Mouse (Mus musculus) kidney, adult 2 months (tissue): ENCODE measurements at regions not wholly inside any gene's neighbourhood (a gene's known extent, or its start where the extent isn't known, plus 50 kb on each side); places are given as distances from the start of the nearest gene placed in this dataset.

ENCODE experiments used
- DNase-seq: peaks from one replicate; pipeline ENCODE4 v3.0.0; 2021
- H3K27ac ChIP-seq: fragments of 200-500 bp; 2 replicates; pipeline ENCODE4 v1.5.1; 2012; ENCODE audit warnings: low read depth, low read length, control low read depth, inconsistent platforms; ENCODE audit not compliant: insufficient read depth
- H3K27me3 ChIP-seq: fragments of 200-500 bp; replicated peaks from 2 replicates; pipeline ENCODE4 v1.6.1; 2012; ENCODE audit warnings: mild to moderate bottlenecking, moderate library complexity, low read length, inconsistent platforms; ENCODE audit not compliant: control insufficient read depth, insufficient read depth
- H3K36me3 ChIP-seq: fragments of 200-500 bp; 2 replicates; pipeline ENCODE4 v1.6.1; 2012; ENCODE audit warnings: mild to moderate bottlenecking, moderate library complexity, low read length, inconsistent platforms; ENCODE audit not compliant: control insufficient read depth, insufficient read depth
- H3K4me1 ChIP-seq: fragments of 200-500 bp; 2 replicates; pipeline ENCODE4 v1.6.1; 2011; ENCODE audit warnings: low read length; ENCODE audit not compliant: control insufficient read depth, insufficient read depth
- H3K4me3 ChIP-seq: fragments of 200-500 bp; 2 replicates; pipeline ENCODE4 v1.5.1; 2011; ENCODE audit warnings: mild to moderate bottlenecking, low read depth, low read length, control low read depth; ENCODE audit not compliant: insufficient read depth
- CTCF ChIP-seq: fragments of 200-500 bp; conservative IDR thresholded peaks from 2 replicates; pipeline ENCODE4 v1.5.1; 2011; ENCODE audit warnings: low read depth, mild to moderate bottlenecking, control low read depth, low read length, moderate library complexity, mixed read lengths; ENCODE audit not compliant: insufficient read depth, insufficient read length
- POLR2A ChIP-seq: fragments of 200-500 bp; IDR thresholded peaks from one replicate; pipeline ENCODE4 v1.6.1; 2011; ENCODE audit warnings: low read depth, low read length, control low read depth
- WGBS: fragments of 180-500 bp; shearing (Covaris S2); methylation state at CpG from one replicate; pipeline ENCODE4 v1.1.7; 2018; 5-methylcytosine and 5-hydroxymethylcytosine counted together

DNA sequence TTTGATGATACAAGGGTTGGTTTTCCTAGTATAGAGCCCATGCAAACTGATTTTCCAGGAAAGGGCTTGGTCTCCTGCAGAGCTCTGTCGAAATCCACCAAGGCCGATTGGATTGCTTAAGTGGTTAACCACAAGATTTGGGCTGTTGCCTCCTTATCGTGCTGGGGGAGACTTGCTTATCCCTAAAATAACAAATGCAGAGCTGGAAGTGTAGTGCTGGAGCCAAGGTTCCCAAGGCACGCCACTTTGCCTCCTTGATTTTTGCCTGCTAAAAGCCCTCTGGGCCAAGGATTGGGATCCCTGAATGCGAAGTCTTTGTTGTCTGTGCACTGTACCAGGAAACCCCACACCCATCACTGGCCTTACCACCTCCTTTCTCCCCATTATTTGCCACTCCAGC, 52.8 kb upstream of the Tmem178 start:
- Histone ChIP-seq H3K4me1 (no peaks in the 10 kb centered on the region), H3K27ac (no peak overlapping the region), H3K36me3 (no peaks in the 10 kb centered on the region), H3K27me3 (no peaks in the 10 kb centered on the region), H3K4me3 (no peak overlapping the region)
- peak; percentile 42 for DNase-seq
- TF ChIP-seq POLR2A = no peak
- TF ChIP-seq CTCF = no peak
- 64% methylated on average over 5 of the region's 5 CpGs for WGBS

GRCm38 (mm10) chr17:80889095-80889494, 55.3 kb upstream of the Tmem178 start:
- H3K36me3 ChIP-seq = no peaks in the 10 kb centered on the region
- TF ChIP-seq POLR2A (no peak), CTCF (no peak)
- WGBS = 90% methylated on average over 4 of the region's 4 CpGs
- H3K4me3 ChIP-seq = no peak overlapping the region
- no peaks in the 10 kb centered on the region for H3K27me3 ChIP-seq
- DNase-seq = no peak
- H3K4me1 ChIP-seq = peaks cover 4% of the 10 kb centered on the region; the same call in 1 of the 2 replicates
- no peak overlapping the region for H3K27ac ChIP-seq

- H3K4me3 ChIP-seq = no peak overlapping the region
- no peak for TF ChIP-seq POLR2A
- WGBS = 37% methylated on average over 8 of the region's 8 CpGs
- no peak for DNase-seq
- H3K27me3 ChIP-seq = no peaks in the 10 kb centered on the region
- H3K36me3 ChIP-seq = no peaks in the 10 kb centered on the region
- H3K27ac ChIP-seq = no peak overlapping the region
- H3K4me1 ChIP-seq = peaks cover 4% of the 10 kb centered on the region; the same call in 1 of the 2 replicates
These were observed 56.7 kb upstream of the Tmem178 start for GRCm38 (mm10) chr17:80887749-80888119.

- TF ChIP-seq CTCF (no peak), POLR2A (no peak)
- Histone ChIP-seq H3K4me1 (peaks cover 4% of the 10 kb centered on the region; the same call in 1 of the 2 replicates), H3K27me3 (no peaks in the 10 kb centered on the region), H3K27ac (no peak overlapping the region), H3K4me3 (no peak overlapping the region), H3K36me3 (no peaks in the 10 kb centered on the region)
- DNase-seq = peak; percentile 19
- WGBS = 39% methylated on average over 18 of the region's 18 CpGs
These were observed 57.2 kb upstream of the Tmem178 start for GRCm38 (mm10) chr17:80887021-80887748.

DNA sequence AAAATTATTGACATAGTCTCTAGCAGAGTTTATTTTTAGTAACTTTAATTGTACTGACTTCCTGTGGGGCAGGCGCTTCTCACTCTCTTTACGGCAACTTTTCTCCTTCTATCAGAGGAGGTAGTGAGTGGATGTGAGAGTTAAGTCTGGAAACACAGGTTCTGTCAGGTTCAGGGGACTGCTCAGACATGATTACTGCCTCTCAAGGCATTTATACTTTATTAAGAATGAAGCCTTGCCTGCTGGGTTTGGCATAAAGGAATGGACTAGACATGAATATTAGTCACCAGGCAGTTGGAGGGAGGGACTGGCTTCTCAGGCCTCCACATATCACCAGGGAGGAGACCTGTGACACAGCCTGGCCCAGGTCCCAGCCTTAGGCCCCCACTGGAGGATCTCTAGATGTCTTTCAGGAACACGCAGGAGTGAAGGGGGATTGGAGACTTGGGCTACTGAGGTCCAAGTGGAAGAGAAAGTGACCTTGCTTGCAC, 58.2 kb upstream of the Tmem178 start:
- 46% methylated on average over 3 of the region's 3 CpGs for WGBS
- H3K27ac ChIP-seq = no peak overlapping the region
- DNase-seq = no peak
- H3K4me1 ChIP-seq = peaks cover 4% of the 10 kb centered on the region; the same call in 1 of the 2 replicates
- no peak for TF ChIP-seq CTCF
- no peak overlapping the region for H3K4me3 ChIP-seq
- no peaks in the 10 kb centered on the region for H3K36me3 ChIP-seq
- no peaks in the 10 kb centered on the region for H3K27me3 ChIP-seq

DNA sequence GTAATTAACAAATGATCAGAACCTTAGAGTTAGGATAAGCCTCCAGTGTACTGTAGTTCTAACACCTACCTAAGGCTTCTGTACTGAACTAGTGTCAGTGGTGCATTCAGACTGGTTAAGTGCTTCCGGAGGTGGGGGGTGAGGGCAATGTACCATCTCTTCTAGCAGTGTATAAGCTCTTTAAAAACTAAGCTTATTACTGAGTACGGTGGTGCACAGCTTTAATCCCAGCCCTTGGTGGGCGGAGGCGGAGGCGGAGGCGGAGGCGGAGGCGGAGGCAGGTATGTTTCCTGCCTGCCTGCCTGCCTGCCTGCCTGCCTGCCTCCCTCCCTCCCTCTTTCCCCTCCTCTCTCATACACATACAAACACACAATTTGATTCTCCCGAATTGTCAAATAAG, 58.7 kb upstream of the Tmem178 start:
- Histone ChIP-seq H3K4me3 (no peak overlapping the region), H3K36me3 (no peaks in the 10 kb centered on the region), H3K4me1 (peaks cover 4% of the 10 kb centered on the region; the same call in 1 of the 2 replicates), H3K27me3 (no peaks in the 10 kb centered on the region), H3K27ac (no peak overlapping the region)
- no peak for DNase-seq
- WGBS = 82% methylated on average over 9 of the region's 9 CpGs
- TF ChIP-seq CTCF = no peak
- no peak for TF ChIP-seq POLR2A

GRCm38 (mm10) chr17:80884886-80885285, 59.5 kb upstream of the Tmem178 start:
- TF ChIP-seq POLR2A = no peak
- TF ChIP-seq CTCF = no peak

More at GRCm38 (mm10) chr17:80884886-80885285, 59.5 kb upstream of the Tmem178 start:
- H3K36me3 ChIP-seq = no peaks in the 10 kb centered on the region
- H3K4me1 ChIP-seq = peaks cover 4% of the 10 kb centered on the region; the same call in 1 of the 2 replicates
- WGBS = 84% methylated on average over 2 of the region's 2 CpGs
- no peaks in the 10 kb centered on the region for H3K27me3 ChIP-seq
- H3K4me3 ChIP-seq = no peak overlapping the region
- no peak for DNase-seq
- no peak overlapping the region for H3K27ac ChIP-seq
